Comparison of ENCODE assay signal across 8 mouse cellular contexts in genomic region chr9:70929840-70930640, GRCm38 (mm10). TPM values are rescaled to one million over a fixed set of nuclear protein-coding genes. Genes with fewer than 3 reads are reported as not detected.
DNase-seq lines count a peak whose midpoint lies in the region; ATAC-seq and TF ChIP-seq lines count a peak whose summit lies in the region.

No protein-coding gene starts in this region.

- H3K36me3 ChIP-seq in forebrain, embryonic 14.5 days (ENCODE audit: control insufficient read depth, insufficient read depth, low read length): no peaks in the 10 kb centered on the region
- no peaks in the 10 kb centered on the region for H3K36me3 ChIP-seq in forebrain, embryonic 12.5 days (replicated peaks)
- H3K36me3 ChIP-seq in forebrain, postnatal 0 days (ENCODE audit: insufficient read depth): no peaks in the 10 kb centered on the region
- no peaks in the 10 kb centered on the region for H3K36me3 ChIP-seq in splenic B cell, adult 2 months (ENCODE audit: control insufficient read depth, insufficient read depth, low read length, poor library complexity, severe bottlenecking)

- TF ChIP-seq CTCF in forebrain, postnatal 0 days (IDR thresholded peaks at IDR 0.05; ENCODE audit: low read depth): peak; percentile 76

- no peaks in the 10 kb centered on the region for H3K27me3 ChIP-seq in forebrain, embryonic 14.5 days (replicated peaks; ENCODE audit: control insufficient read depth, insufficient read depth, low read length)
- no peaks in the 10 kb centered on the region for H3K27me3 ChIP-seq in forebrain, embryonic 12.5 days
- no peaks in the 10 kb centered on the region for H3K27me3 ChIP-seq in forebrain, postnatal 0 days (ENCODE audit: insufficient read depth, low read length)
- no peaks in the 10 kb centered on the region for H3K27me3 ChIP-seq in splenic B cell, adult 2 months (ENCODE audit: control insufficient read depth, insufficient read depth, low read length, poor library complexity, severe bottlenecking)

- H3K4me3 ChIP-seq in forebrain, embryonic 14.5 days (ENCODE audit: low read depth, low read length): no peak overlapping the region
- H3K4me3 ChIP-seq in forebrain, embryonic 12.5 days (replicated peaks): no peak overlapping the region
- H3K4me3 ChIP-seq in forebrain, postnatal 0 days (ENCODE audit: low read depth, low read length): no peak overlapping the region

- ATAC-seq in forebrain, embryonic 14.5 days: no peak
- no peak for ATAC-seq in forebrain, embryonic 12.5 days (ENCODE audit: low FRiP score)
- peak; percentile 20; the same call in 1 of the 2 replicates for ATAC-seq in forebrain, postnatal 0 days
- ATAC-seq in megakaryocyte, adult 5-6 weeks (ENCODE audit: poor library complexity, severe bottlenecking): peak; percentile 79

- no peak overlapping the region for H3K4me2 ChIP-seq in forebrain, embryonic 14.5 days (ENCODE audit: low read length)
- H3K4me2 ChIP-seq in forebrain, embryonic 12.5 days: no peak overlapping the region
- H3K4me2 ChIP-seq in forebrain, postnatal 0 days (ENCODE audit: low read depth): no peak overlapping the region

- no peaks in the 10 kb centered on the region for H3K9me3 ChIP-seq in forebrain, embryonic 14.5 days (replicated peaks; ENCODE audit: control insufficient read depth, low read length)
- H3K9me3 ChIP-seq in forebrain, embryonic 12.5 days: no peaks in the 10 kb centered on the region
- H3K9me3 ChIP-seq in forebrain, postnatal 0 days (ENCODE audit: low read length): no peaks in the 10 kb centered on the region

- H3K4me1 ChIP-seq in forebrain, embryonic 14.5 days (ENCODE audit: control insufficient read depth, insufficient read depth, low read length): no peaks in the 10 kb centered on the region
- H3K4me1 ChIP-seq in forebrain, embryonic 12.5 days: no peaks in the 10 kb centered on the region
- no peaks in the 10 kb centered on the region for H3K4me1 ChIP-seq in forebrain, postnatal 0 days (ENCODE audit: insufficient read depth)

- H3K9ac ChIP-seq in forebrain, embryonic 14.5 days (ENCODE audit: low read length): no peak overlapping the region
- no peak overlapping the region for H3K9ac ChIP-seq in forebrain, embryonic 12.5 days
- no peak overlapping the region for H3K9ac ChIP-seq in forebrain, postnatal 0 days

- WGBS in forebrain, embryonic 14.5 days: 58% methylated on average over 15 of the region's 15 CpGs
- WGBS in forebrain, embryonic 12.5 days: 54% methylated on average over 15 of the region's 15 CpGs
- WGBS in forebrain, postnatal 0 days: 50% methylated on average over 15 of the region's 15 CpGs

- no peak overlapping the region for H3K27ac ChIP-seq in forebrain, embryonic 14.5 days (ENCODE audit: low read depth, low read length)
- H3K27ac ChIP-seq in forebrain, embryonic 12.5 days: no peak overlapping the region
- H3K27ac ChIP-seq in forebrain, postnatal 0 days (ENCODE audit: low read depth, low read length): no peak overlapping the region

- peak; percentile 63 for DNase-seq in forebrain, embryonic 14.5 days (ENCODE audit: low spot score)
- DNase-seq in 3T3-L1 (ENCODE audit: low read depth, low spot score): peak; percentile 18
- DNase-seq in adrenal gland, postnatal 36 days: peak; percentile 52 to 54
- DNase-seq in forebrain, postnatal 0 days: peak; percentile 65
- peak; percentile 62 to 68 for DNase-seq in layer of hippocampus, postnatal 10 days (ENCODE audit: low spot score in 2 of 2)
- peak; percentile 65 for DNase-seq in splenic B cell, adult 2 months (ENCODE audit: low read depth, low spot score)

RNA-seq across cellular contexts. Expression of gene Lipc, which starts 22.0 kb away (rescaled TPM):
- 0.38 TPM in 1 of 2 replicates, not detected in the other for polyA plus RNA-seq in forebrain, embryonic 14.5 days (2014; fragmentation: Nextera tagmentation; extraction: Ambion mirVana)
- not detected in 2 replicates for polyA plus RNA-seq in forebrain, embryonic 12.5 days (2016; fragmentation: Nextera tagmentation; extraction: Ambion mirVana)
- under 1 TPM in 1 of 2 experiments, not detected in 1; 0.36 TPM for total RNA-seq in adrenal gland, postnatal 36 days (2021)
- 0.08 and 0.81 TPM in 2 replicates for total RNA-seq in forebrain, postnatal 0 days (2014; rRNA removed)
- 0.16 and 0.29 TPM in 2 replicates for polyA plus RNA-seq in forebrain, postnatal 0 days (2015; fragmentation: Nextera tagmentation; extraction: Ambion mirVana)
- 1 to 10 TPM in 1 of 2 experiments, under 1 TPM in 1; 0.82 to 1.1 TPM for total RNA-seq in layer of hippocampus, postnatal 10 days (2021)
- 0.36 TPM in 1 of 2 replicates, not detected in the other for total RNA-seq in megakaryocyte, adult 5-6 weeks (2015)
- not detected in 2 replicates for total RNA-seq in megakaryocyte, adult 5-6 weeks (2017)

Comparison
In these comparisons a context has a peak if more than half of its experiments do, and no peak if none do; other contexts are left out.
1. ATAC-seq: peak in forebrain, postnatal 0 days (single experiment) and megakaryocyte, adult 5-6 weeks (single experiment); none in forebrain, embryonic 14.5 days (single experiment) and forebrain, embryonic 12.5 days (single experiment).
2. Peak in every context shown above with its lines, with median percentiles within 50 percentile points of each other: DNase-seq.